Mouse (Mus musculus) midbrain, embryonic 10.5 days (tissue): ENCODE measurements around the gene Krt7. TPM values are rescaled to one million over a fixed set of nuclear protein-coding genes. Genes with fewer than 3 reads are reported as not detected.

Experiments used
- DNase-seq: peaks from one replicate; pipeline ENCODE4 v3.0.0-alpha.2; 2017; ENCODE audit warnings: low spot score
- H3K27ac ChIP-seq: fragments of 300-500 bp; sonication (generic); replicated peaks from 2 replicates; pipeline ENCODE4 v1.5.1; 2016; ENCODE audit warnings: mild to moderate bottlenecking
- H3K27me3 ChIP-seq: fragments of 300-500 bp; sonication (generic); 2 replicates; pipeline ENCODE4 v1.6.1; 2016; ENCODE audit warnings: low read depth, mild to moderate bottlenecking; ENCODE audit not compliant: poor library complexity, severe bottlenecking
- H3K36me3 ChIP-seq: fragments of 300-500 bp; sonication (generic); 2 replicates; pipeline ENCODE4 v1.6.1; 2016; ENCODE audit warnings: mild to moderate bottlenecking, moderate library complexity
- H3K4me1 ChIP-seq: fragments of 300-500 bp; sonication (generic); 2 replicates; pipeline ENCODE4 v1.6.1; 2016
- H3K4me3 ChIP-seq: fragments of 300-500 bp; sonication (generic); 2 replicates; pipeline ENCODE4 v1.5.1; 2016; ENCODE audit warnings: mild to moderate bottlenecking, moderate library complexity
- H3K9me3 ChIP-seq: fragments of 300-500 bp; sonication (generic); replicated peaks from 2 replicates; pipeline ENCODE4 v1.6.1; 2016; ENCODE audit warnings: mild to moderate bottlenecking
- WGBS: fragments of 180-500 bp; shearing (Covaris S2); methylation state at CpG from one replicate; pipeline ENCODE4 v1.1.7; 2016; 5-methylcytosine and 5-hydroxymethylcytosine counted together
- microRNA counts: library from miRNA; unstranded; fragments of <30 nt; microRNA quantifications from one replicate; lab custom pipeline; 2017
- microRNA-seq: library from miRNA; unstranded; fragments of <30 nt; microRNA quantifications from one replicate; pipeline ENCODE4, GENCODE M21; 2017
- polyA plus RNA-seq: library from polyadenylated mRNA; unstranded; fragments of >200 nt; fragmentation: Nextera tagmentation; extraction: Ambion mirVana; gene quantifications from 2 replicates; pipeline ENCODE4 v1.2.1, GENCODE M21; 2016

The Krt7 gene
- polyA plus RNA-seq, 1 experiment from 2014 or later, result 11.4 TPM

GRCm38 (mm10) chr15:101459283-101459682 lies 48.4 kb downstream of the Krt7 start:
- Histone ChIP-seq H3K4me3 (no peak overlapping the region), H3K9me3 (peaks cover 7% of the 10 kb centered on the region; the same call in 1 of the 2 replicates), H3K27ac (no peak overlapping the region), H3K36me3 (no peaks in the 10 kb centered on the region), H3K27me3 (no peaks in the 10 kb centered on the region), H3K4me1 (peaks cover 11% of the 10 kb centered on the region)
- DNase-seq, result no peak
- 78% methylated on average over 14 of the region's 14 CpGs for WGBS

- no peaks in the 10 kb centered on the region for H3K36me3 ChIP-seq
- H3K4me3 ChIP-seq, result no peak within 1 kb of the TSS
- H3K27me3 ChIP-seq, result no peaks in the 10 kb centered on the region
- peaks cover 5% of the 10 kb centered on the region for H3K4me1 ChIP-seq
- no peak for DNase-seq
- H3K9me3 ChIP-seq, result no peaks in the 10 kb centered on the region
- no peak within 1 kb of the TSS for H3K27ac ChIP-seq
- WGBS, result 86% methylated on average over 13 of the region's 13 CpGs
Measured at GRCm38 (mm10) chr15:101463651-101464050, 52.8 kb downstream of the Krt7 start, which contains the start of gene Krt81. Krt81 (minus strand) TSS chr15:101463751.

- Histone ChIP-seq H3K4me1 (no peaks in the 10 kb centered on the region), H3K9me3 (no peaks in the 10 kb centered on the region), H3K36me3 (no peaks in the 10 kb centered on the region), H3K27ac (no peak overlapping the region), H3K4me3 (no peak overlapping the region), H3K27me3 (no peaks in the 10 kb centered on the region)
- 87% methylated on average over 4 of the region's 4 CpGs for WGBS
- DNase-seq, result no peak
Measured at GRCm38 (mm10) chr15:101469093-101469492, 58.2 kb downstream of the Krt7 start.

- Histone ChIP-seq H3K36me3 (no peaks in the 10 kb centered on the region), H3K27me3 (peaks cover 8% of the 10 kb centered on the region), H3K4me3 (no peak within 1 kb of the TSS), H3K9me3 (no peaks in the 10 kb centered on the region), H3K4me1 (no peaks in the 10 kb centered on the region), H3K27ac (no peak within 1 kb of the TSS)
- 40% methylated on average over 10 of the region's 10 CpGs for WGBS
- no peak for DNase-seq
Measured at GRCm38 (mm10) chr15:101472952-101473528, 62.2 kb downstream of the Krt7 start, which contains the start of gene Krt86. Krt86 (plus strand) TSS chr15:101473478.

DNA sequence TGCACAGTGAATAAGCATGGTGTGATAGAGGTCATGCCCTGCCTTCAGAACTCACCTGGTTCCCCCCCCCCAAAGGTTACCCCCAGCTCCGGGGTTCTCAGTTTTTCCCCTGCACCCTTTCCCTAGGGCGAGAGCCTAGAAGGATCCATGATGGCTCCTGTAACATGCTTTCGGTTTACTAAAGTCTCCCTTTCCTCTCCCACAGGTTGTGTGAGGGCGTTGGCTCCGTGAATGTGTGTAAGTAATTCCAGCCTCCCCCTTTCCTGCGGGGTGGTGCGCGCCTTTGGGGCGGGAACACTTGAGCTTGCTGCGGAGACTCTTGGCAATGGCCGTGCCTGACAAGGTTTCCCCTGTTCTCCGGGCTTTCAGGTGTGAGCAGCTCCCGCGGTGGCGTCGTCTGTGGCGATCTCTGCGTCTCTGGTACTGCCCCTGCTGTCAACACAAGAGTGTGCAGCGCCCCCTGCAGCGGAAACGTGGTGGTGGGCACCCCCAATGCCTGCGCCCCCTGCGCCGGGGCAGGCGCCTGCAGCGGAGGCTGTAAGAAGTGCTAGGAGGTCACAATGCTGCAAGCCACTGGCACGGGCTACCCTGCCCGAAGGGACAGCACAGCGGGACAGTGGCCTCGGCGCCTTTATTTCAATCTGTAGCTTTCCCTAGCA lies 68.3 kb downstream of the Krt7 start:
- H3K27ac ChIP-seq, result peak overlapping the region; percentile 73
- 11% methylated on average over 31 of the region's 31 CpGs for WGBS
- DNase-seq, result peak; percentile 75
- H3K9me3 ChIP-seq, result no peaks in the 10 kb centered on the region
- H3K4me1 ChIP-seq, result peaks cover 12% of the 10 kb centered on the region
- peak overlapping the region; percentile 52 for H3K4me3 ChIP-seq
- peaks cover 38% of the 10 kb centered on the region for H3K27me3 ChIP-seq
- no peaks in the 10 kb centered on the region for H3K36me3 ChIP-seq

DNA sequence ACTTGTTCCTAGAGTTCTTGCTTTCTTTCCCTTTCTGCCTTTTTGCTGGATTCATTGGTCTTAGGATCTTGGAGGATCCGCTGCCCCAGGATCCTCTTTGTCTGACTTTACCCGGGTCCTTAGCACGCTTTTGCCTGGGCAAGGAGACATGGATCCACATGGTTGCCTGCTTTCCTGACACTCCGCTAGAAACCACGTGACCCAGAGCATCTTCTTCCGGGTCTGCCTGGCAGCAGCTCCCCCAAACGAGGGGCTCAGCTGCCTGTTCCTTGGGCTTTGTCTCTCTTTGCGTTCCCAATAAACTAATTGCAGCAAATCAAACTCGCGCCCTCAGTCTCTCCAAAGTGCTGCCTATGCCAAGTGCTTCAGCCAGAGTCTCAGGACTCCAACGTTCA lies 68.8 kb downstream of the Krt7 start:
- Histone ChIP-seq H3K36me3 (no peaks in the 10 kb centered on the region), H3K4me3 (peak overlapping the region; percentile 52), H3K27me3 (peaks cover 38% of the 10 kb centered on the region), H3K4me1 (peaks cover 12% of the 10 kb centered on the region), H3K27ac (peak overlapping the region; percentile 73), H3K9me3 (no peaks in the 10 kb centered on the region)
- DNase-seq, result peak; percentile 43
- WGBS, result 41% methylated on average over 11 of the region's 11 CpGs

MicroRNAs encoded within 50 kb of the gene (microRNA counts, 519-probe panel; counts per million panel counts)
- microRNA mmu-miR-1941-3p (lab: Ali Mortazavi, UCI) (not detected), microRNA mmu-miR-1941-5p (lab: Ali Mortazavi, UCI) (not detected)

Small RNAs within 50 kb of the gene (microRNA-seq; reads per million reads assigned to microRNA genes)
- gene Mir1941, result not detected

Other genes starting within 250 kb of the Krt7 start
- 5.4 and 7.0 TPM in 2 replicates for gene Acvr1b, start 237.0 kb upstream of the Krt7 start, polyA plus RNA-seq
- gene Grasp, start 186.9 kb upstream of the Krt7 start, polyA plus RNA-seq, result 3.2 and 4.2 TPM in 2 replicates
- gene Nr4a1, start 156.8 kb upstream of the Krt7 start, polyA plus RNA-seq, result 2.8 and 2.9 TPM in 2 replicates
- 80.8 TPM in 2 replicates for gene Atg101, start 126.8 kb upstream of the Krt7 start, polyA plus RNA-seq
- 0.06 and 0.22 TPM in 2 replicates for gene 6030408B16Rik, start 117.8 kb upstream of the Krt7 start, polyA plus RNA-seq
- gene Krt80, start 40.9 kb upstream of the Krt7 start, polyA plus RNA-seq, result 0.06 TPM in 1 of 2 replicates, not detected in the other
- 0.05 TPM in 1 of 2 replicates, not detected in the other for gene Krt87, start 27.8 kb downstream of the Krt7 start, polyA plus RNA-seq
- gene Krt88, start 36.7 kb downstream of the Krt7 start, polyA plus RNA-seq, result not detected in 2 replicates
- gene Krt81, start 52.7 kb downstream of the Krt7 start, polyA plus RNA-seq, result not detected in 2 replicates
- gene Krt86, start 62.4 kb downstream of the Krt7 start, polyA plus RNA-seq, result not detected in 2 replicates
- gene Krt83, start 80.5 kb downstream of the Krt7 start, polyA plus RNA-seq, result 0.07 TPM in 1 of 2 replicates, not detected in the other
- gene Gm49425, start 106.2 kb downstream of the Krt7 start, polyA plus RNA-seq, result not detected in 2 replicates
- gene Krt84, start 121.8 kb downstream of the Krt7 start, polyA plus RNA-seq, result not detected in 2 replicates
- not detected in 2 replicates for gene Krt82, start 139.6 kb downstream of the Krt7 start, polyA plus RNA-seq
- 0.51 and 0.67 TPM in 2 replicates for gene Krt90, start 151.9 kb downstream of the Krt7 start, polyA plus RNA-seq
- gene Krt75, start 162.9 kb downstream of the Krt7 start, polyA plus RNA-seq, result not detected in 2 replicates
- not detected in 2 replicates for gene Gm5414, start 217.1 kb downstream of the Krt7 start, polyA plus RNA-seq
- not detected in 2 replicates for gene Gm5478, start 236.3 kb downstream of the Krt7 start, polyA plus RNA-seq